Mouse (Mus musculus): Measurements from ENCODE around the gene Mtch1.
A peak's percentile ranks its signal among the peaks of the same experiment; 100 is the strongest.

Gene Mtch1

GRCm38 (mm10) chr17:29305871-29306270 lies 41.9 kb downstream of the Mtch1 start:
- no peak for DNase-seq (ENCODE audit: low read depth, low spot score)

- no peak for DNase-seq (ENCODE audit: low read depth, low spot score)
Measured at GRCm38 (mm10) chr17:29305058-29305806, 42.5 kb downstream of the Mtch1 start.

- peak; percentile 61 for DNase-seq (ENCODE audit: low read depth, low spot score)
Measured at GRCm38 (mm10) chr17:29304376-29305057, 43.2 kb downstream of the Mtch1 start.

GRCm38 (mm10) chr17:29303856-29304255 lies 43.9 kb downstream of the Mtch1 start:
- no peak for DNase-seq (ENCODE audit: low read depth, low spot score)

DNA sequence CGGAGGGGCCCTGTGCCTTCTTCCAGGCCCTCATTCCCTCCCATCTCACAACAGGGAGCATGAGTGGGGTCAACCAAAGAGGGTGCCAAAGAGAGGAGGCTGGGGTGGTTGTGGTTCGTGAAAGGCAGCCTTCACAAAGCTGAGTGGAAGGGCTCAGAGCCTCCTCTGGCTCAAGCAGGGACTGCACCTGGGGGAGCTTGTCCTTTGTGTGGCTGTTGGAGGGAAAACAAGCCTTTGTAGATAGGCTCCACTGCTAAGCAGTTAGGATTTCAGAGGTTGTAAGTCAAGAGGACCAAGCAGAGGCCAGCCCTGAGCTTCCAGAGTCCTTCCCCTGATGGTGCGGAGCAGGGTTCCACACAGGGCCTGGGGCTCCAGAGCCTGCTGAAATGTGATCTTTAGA lies 44.6 kb downstream of the Mtch1 start:
- peak; percentile 30 for DNase-seq (ENCODE audit: low read depth, low spot score)

GRCm38 (mm10) chr17:29302149-29302548 lies 45.6 kb downstream of the Mtch1 start:
- no peak for DNase-seq (ENCODE audit: low read depth, low spot score)

DNA sequence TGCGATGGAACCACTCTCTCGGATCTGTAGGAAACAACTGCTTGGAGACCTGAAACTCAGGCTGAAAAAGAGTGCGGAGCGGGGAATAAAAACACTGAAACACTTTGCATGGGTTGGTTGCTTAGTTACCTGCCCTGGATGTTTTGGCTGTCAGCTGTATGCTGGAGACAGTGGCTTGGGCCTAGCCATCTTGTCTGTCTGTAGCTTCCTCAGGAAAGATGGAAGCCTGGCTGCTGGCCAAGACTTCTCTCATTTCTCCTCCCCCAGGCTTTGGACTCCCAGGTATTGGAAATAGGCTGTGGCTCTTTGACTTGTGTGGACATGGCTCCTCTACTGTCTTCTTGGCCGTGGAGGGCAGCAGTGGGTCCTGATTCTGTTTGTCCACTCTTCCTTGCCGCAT lies 46.3 kb downstream of the Mtch1 start:
- DNase-seq (ENCODE audit: low read depth, low spot score) = no peak

DNA sequence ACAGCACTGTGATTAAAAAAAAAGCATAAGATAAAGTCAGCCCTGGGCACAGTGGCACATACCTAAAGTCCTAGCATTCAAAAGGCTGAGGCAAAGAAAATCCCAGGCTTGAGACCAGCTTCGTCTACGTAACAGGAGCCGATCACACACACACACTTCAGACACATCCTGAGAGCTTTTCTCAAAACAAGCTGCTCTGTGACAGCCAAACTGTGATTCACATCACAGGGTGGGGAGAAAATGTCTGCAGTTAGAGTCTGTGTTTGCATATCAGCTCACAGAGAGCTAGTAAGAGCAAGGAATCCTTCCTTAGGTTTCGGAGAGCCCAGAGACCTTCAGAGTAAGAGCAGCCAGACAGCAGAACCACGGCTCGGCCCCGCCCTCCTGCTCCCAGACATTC lies 46.8 kb downstream of the Mtch1 start:
- DNase-seq (ENCODE audit: low read depth, low spot score) = no peak

DNA sequence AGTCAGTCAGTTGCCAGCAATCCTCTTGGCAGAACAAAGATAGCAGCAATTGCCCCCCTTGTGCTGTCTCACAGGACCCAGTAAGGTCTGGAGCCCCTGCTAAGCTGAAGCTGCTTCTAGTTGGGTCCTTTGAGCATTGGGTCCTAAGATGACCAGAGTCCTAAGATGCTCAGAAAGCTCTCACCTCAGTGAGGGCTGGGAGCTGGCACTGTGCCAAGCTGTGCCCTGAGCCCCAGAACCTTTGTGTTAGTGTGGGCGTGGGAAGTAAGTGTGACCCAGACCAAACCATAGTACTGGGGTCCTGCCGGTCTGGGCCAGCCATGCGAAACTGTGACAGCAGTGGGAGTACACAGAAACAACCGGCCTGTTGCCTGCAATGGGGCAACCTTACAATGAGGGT lies 48.5 kb downstream of the Mtch1 start:
- DNase-seq (ENCODE audit: low read depth, low spot score) = no peak

DNA sequence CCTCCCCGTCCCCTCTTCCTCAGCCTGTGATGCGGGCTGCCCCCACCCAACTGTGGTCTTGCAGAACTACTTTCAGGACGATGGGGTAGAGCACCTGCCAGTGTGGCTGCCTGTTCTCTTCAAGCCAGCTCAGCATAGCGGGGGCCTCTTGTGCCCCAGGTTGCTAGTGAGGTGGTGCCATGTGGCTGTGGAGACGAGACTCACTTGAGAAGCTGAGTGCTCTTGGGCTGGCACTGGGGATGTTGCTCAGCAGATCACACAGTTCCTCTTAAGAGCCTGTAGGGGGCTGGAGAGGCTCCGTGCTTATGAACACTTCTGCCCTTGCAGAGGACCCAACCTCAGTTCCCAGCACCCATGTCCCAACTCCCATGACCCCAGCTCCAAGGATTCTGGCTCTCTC lies 49.9 kb downstream of the Mtch1 start:
- no peak for DNase-seq (ENCODE audit: low read depth, low spot score)

- no peak for DNase-seq (ENCODE audit: low read depth, low spot score)
Measured at GRCm38 (mm10) chr17:29297321-29297720, 50.4 kb downstream of the Mtch1 start.

GRCm38 (mm10) chr17:29295835-29296234 lies 51.9 kb downstream of the Mtch1 start:
- DNase-seq (ENCODE audit: low read depth, low spot score) = no peak

GRCm38 (mm10) chr17:29293807-29294605 lies 53.7 kb downstream of the Mtch1 start:
- DNase-seq (ENCODE audit: low read depth, low spot score) = no peak

DNA sequence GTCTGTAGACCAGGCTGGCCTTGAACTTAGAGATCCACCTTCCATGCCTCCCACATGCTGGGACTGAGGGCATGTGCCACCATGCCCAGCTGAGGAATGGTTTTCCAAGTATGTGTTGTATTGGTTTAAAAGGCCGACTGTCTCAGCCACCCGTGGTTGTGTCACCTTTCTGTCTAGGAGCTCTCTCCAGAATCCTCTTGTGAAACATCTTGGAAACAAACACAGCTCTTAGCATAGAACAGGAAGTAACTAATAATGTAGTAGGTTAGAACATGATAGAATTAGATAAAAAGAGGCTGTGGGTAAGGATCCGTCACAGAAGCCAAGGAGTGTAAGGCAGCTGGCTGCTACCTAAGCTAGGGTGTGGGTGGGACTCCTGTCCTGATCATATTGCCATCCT lies 54.7 kb downstream of the Mtch1 start:
- DNase-seq (ENCODE audit: low read depth, low spot score) = no peak

DNA sequence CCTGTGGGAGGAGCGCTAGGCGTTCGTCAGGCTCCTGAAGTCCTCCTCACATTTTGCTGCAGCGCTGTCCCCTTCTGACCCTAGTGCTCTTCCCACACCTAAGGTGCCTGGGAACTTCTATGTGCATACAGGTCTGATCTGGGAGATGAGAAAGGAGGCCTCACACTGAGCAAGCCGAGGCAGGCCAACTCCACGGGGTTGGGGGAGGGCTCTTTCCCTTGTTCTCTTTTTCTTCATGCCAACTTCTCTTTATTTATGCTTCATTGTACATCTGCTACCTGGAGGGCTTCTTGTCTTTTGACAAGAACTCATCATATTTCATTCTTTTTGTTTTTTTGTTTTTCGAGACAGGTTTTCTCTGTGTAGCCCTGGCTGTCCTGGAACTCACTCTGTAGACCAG lies 55.9 kb downstream of the Mtch1 start:
- no peak for DNase-seq (ENCODE audit: low read depth, low spot score)

- no peak for DNase-seq (ENCODE audit: low read depth, low spot score)
Measured at GRCm38 (mm10) chr17:29282216-29282952, 65.3 kb downstream of the Mtch1 start.
